Mouse (Mus musculus): Measurements from ENCODE around the gene Upk3b.
A peak's percentile ranks its signal among the peaks of the same experiment; 100 is the strongest.

The Upk3b gene

GRCm38 (mm10) chr5:136076284-136076683 lies 38.0 kb downstream of the Upk3b start:
- DNase-seq = no peak

- no peak for DNase-seq
Measured at GRCm38 (mm10) chr5:136077001-136077550, 38.8 kb downstream of the Upk3b start.

- no peak for DNase-seq
Measured at GRCm38 (mm10) chr5:136078136-136078535, 39.8 kb downstream of the Upk3b start.

- no peak for DNase-seq
Measured at GRCm38 (mm10) chr5:136082345-136082744, 44.0 kb downstream of the Upk3b start.

GRCm38 (mm10) chr5:136083669-136084107 lies 45.4 kb downstream of the Upk3b start, which contains the start of gene Rasa4:
Gene Rasa4 (plus strand): TSS chr5:136083916.
- peak; percentile 95 for DNase-seq

GRCm38 (mm10) chr5:136084144-136084881 lies 46.0 kb downstream of the Upk3b start:
- DNase-seq = peak; percentile 45

- DNase-seq = peak; percentile 69
Measured at GRCm38 (mm10) chr5:136084891-136085651, 46.8 kb downstream of the Upk3b start.

- no peak for DNase-seq
Measured at GRCm38 (mm10) chr5:136086290-136086689, 48.0 kb downstream of the Upk3b start.

GRCm38 (mm10) chr5:136088821-136089575 lies 50.7 kb downstream of the Upk3b start:
- DNase-seq = peak; percentile 60

- peak; percentile 68 for DNase-seq
Measured at GRCm38 (mm10) chr5:136091927-136092326, 53.6 kb downstream of the Upk3b start.

GRCm38 (mm10) chr5:136094249-136095010 lies 56.1 kb downstream of the Upk3b start:
- no peak for DNase-seq

GRCm38 (mm10) chr5:136095089-136095488 lies 56.8 kb downstream of the Upk3b start:
- DNase-seq = no peak

Data from thymus, postnatal 4 days (tissue).